Mouse (Mus musculus) adrenal gland, adult 8-10 months (tissue): Measurements from ENCODE around the gene Chd5. TPM values are rescaled to one million over a fixed set of nuclear protein-coding genes. Genes with fewer than 3 reads are reported as not detected.

Experiments used
- total RNA-seq, 4 experiments: library from RNA; stranded (reverse); gene quantifications; 2 replicates each; pipeline ENCODE4 v1.2.4; 2022

The Chd5 gene
- total RNA-seq, 4 experiments from 2014 or later: 7.0 to 16.9 (median 12.3) TPM

Other genes with a start within 250 kb of the Chd5 start
- gene Tnfrsf25, start 222.7 kb upstream of the Chd5 start, total RNA-seq: 1 to 10 TPM in 3 of 4 experiments, under 1 TPM in 1; 0.73 to 2.0 (median 1.3) TPM
- gene Espn, start 186.3 kb upstream of the Chd5 start, total RNA-seq: 1 to 10 TPM; 2.1 to 6.0 (median 4.4) TPM
- not detected for gene Hes2, start 179.8 kb upstream of the Chd5 start, total RNA-seq
- gene Acot7, start 160.5 kb upstream of the Chd5 start, total RNA-seq: 10 to 100 TPM; 49.5 to 53.2 (median 51.8) TPM
- 1 to 10 TPM; 4.8 to 7.0 (median 5.4) TPM for gene Gpr153, start 64.4 kb upstream of the Chd5 start, total RNA-seq
- not detected for gene Hes3, start 47.0 kb upstream of the Chd5 start, total RNA-seq
- 10 to 100 TPM; 54.1 to 66.7 (median 59.6) TPM for gene Icmt, start 41.4 kb upstream of the Chd5 start, total RNA-seq
- gene Rnf207, start 19.7 kb upstream of the Chd5 start, total RNA-seq: 1 to 10 TPM in 2 of 4 experiments, under 1 TPM in 2; 0.23 to 2.2 (median 1.0) TPM
- 100 to 1,000 TPM; 415 to 500 (median 453) TPM for gene Rpl22, start 12.9 kb upstream of the Chd5 start, total RNA-seq
- 1 to 10 TPM; 2.8 to 6.3 (median 4.6) TPM for gene Nphp4, start 138.1 kb downstream of the Chd5 start, total RNA-seq
- 1 to 10 TPM; 4.7 to 8.9 (median 8.0) TPM for gene Kcnab2, start 139.2 kb downstream of the Chd5 start, total RNA-seq